Mouse (Mus musculus) spleen, adult 10 weeks (tissue): ENCODE data around the gene Smim27. TPM values are rescaled to one million over a fixed set of nuclear protein-coding genes. Genes with fewer than 3 reads are reported as not detected.

Source experiments
- polyA plus RNA-seq: library from polyadenylated mRNA; stranded (reverse); fragments of 350-450 nt; fragmentation: Illumina TruSeq; extraction: RNeasy Lipid Tissue Mini Kit (QIAGEN cat#74804); gene quantifications from one replicate; pipeline ENCODE4 v1.2.3, GENCODE M21; 2015; ENCODE audit warnings: low replicate concordance; ENCODE audit not compliant: insufficient read depth

Smim27 gene
- polyA plus RNA-seq, result 11.9 TPM

GRCm38 (mm10) chr4:40269430-40270032, at the start of gene Smim27, which contains the start of gene Topors:
Gene Smim27, plus strand, starts transcription at chr4:40269579.
Gene Topors, minus strand, starts transcription at chr4:40269850.

GRCm38 (mm10) chr4:40239409-40240271, 29.7 kb upstream of the Smim27 start, which contains the start of gene Ddx58:
Gene Ddx58, minus strand, starts transcription at chr4:40239828.

GRCm38 (mm10) chr4:40279276-40279900, 10.0 kb downstream of the Smim27 start, which contains the start of gene Ndufb6:
Gene Ndufb6, minus strand, starts transcription at chr4:40279421.

Other genes starting within 250 kb of the Smim27 start
- gene Aco1, start 126.5 kb upstream of the Smim27 start, polyA plus RNA-seq, result 20.1 TPM
- 121 TPM for gene Ddx58, start 29.8 kb upstream of the Smim27 start, polyA plus RNA-seq
- gene Topors, start 271 bp downstream of the Smim27 start, polyA plus RNA-seq, result 35.6 TPM
- 46.4 TPM for gene Ndufb6, start 9.8 kb downstream of the Smim27 start, polyA plus RNA-seq
- gene Tmem215, start 202.6 kb downstream of the Smim27 start, polyA plus RNA-seq, result 7.7 TPM